ENCODE assay signal across 9 mouse cellular contexts in the genomic region with DNA sequence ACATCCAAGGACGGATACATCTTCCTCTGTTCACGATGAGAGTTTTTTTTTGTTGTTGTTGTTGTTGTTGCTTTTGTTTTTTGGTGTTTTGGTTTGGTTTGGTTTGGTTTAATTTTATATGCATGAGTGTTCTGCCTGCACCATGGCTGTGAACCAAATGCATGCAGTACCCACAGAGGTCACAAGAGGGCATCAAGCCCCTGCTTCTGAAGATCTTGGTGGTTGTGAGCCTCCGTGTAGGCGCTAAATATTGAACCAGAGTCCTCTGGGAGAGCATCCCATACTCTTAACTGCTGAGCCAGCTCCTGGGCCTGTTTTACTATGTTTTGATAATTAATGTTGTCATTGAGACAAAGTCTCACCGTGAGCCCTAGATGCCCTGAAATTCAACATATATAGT. TPM values are rescaled to one million over a fixed set of nuclear protein-coding genes. Genes with fewer than 3 reads are reported as not detected.
DNase-seq lines count a peak whose midpoint lies in the region; ATAC-seq and TF ChIP-seq lines count a peak whose summit lies in the region.
"Had no signal": no experiment of that assay in that cellular context is flagged by ENCODE, and none has a peak within 500 bp of the region (broad histone marks: within the 10 kb centered on the region; RNA-seq: fewer than 3 reads in every experiment).

No protein-coding gene starts in this region.

- no peaks in the 10 kb centered on the region for H3K9me3 ChIP-seq in liver, embryonic 14.5 days (ENCODE audit: control insufficient read depth, low read length)

- intact Hi-C loops in heart, adult 2 months (cut with DNase I) = loop anchor here (5.0 kb wide), 1 partner anchor 277 kb away; no protein-coding TSS in a partner anchor
- intact Hi-C loops in heart, postnatal 25 days (cut with DNase I) = no loop called here

- 51% methylated on average over 5 of the region's 5 CpGs for WGBS in heart, adult 2 months
- 80% methylated on average over 5 of the region's 5 CpGs for WGBS in thymus, adult 2 months
- WGBS in liver, embryonic 14.5 days (ENCODE audit: insufficient replicate concordance) = 45% methylated on average over 5 of the region's 5 CpGs

- DNase-seq in heart, adult 2 months = no peak
- no peak for DNase-seq in heart, postnatal 25 days (ENCODE audit: low spot score)
- DNase-seq in thymus, adult 2 months = peak; percentile 41
- DNase-seq in thymus, adult 18-20 months = no peak
- no peak for DNase-seq in liver, embryonic 14.5 days (ENCODE audit: low read depth in 3 of 3, low spot score in 3 of 3)
- DNase-seq in frontal cortex, postnatal 10 days (ENCODE audit: low spot score in 2 of 2) = no peak
- no peak for DNase-seq in yolk sac, embryonic 10.5 days (ENCODE audit: low spot score)

- H3K9ac ChIP-seq in heart, adult 2 months (ENCODE audit: low read depth, low read length) = no peak overlapping the region
- H3K9ac ChIP-seq in liver, embryonic 14.5 days (replicated peaks) = no peak overlapping the region

- ATAC-seq in liver, embryonic 14.5 days (ENCODE audit: insufficient read depth) = no peak
- no peak for ATAC-seq in granulocyte monocyte progenitor cell, adult 5-6 weeks (replicated peaks; ENCODE audit: poor library complexity, severe bottlenecking)

- no peak for TF ChIP-seq POLR2A in heart, adult 2 months (IDR thresholded peaks at IDR 0.05; ENCODE audit: insufficient read depth, low read depth, low read length)
- no peak for TF ChIP-seq POLR2A in thymus, adult 2 months (IDR thresholded peaks at IDR 0.05; ENCODE audit: control insufficient read depth, extremely low read depth, insufficient read depth, low read length, poor library complexity)

- no peaks in the 10 kb centered on the region for H3K79me2 ChIP-seq in heart, adult 2 months (replicated peaks; ENCODE audit: control insufficient read depth, insufficient read depth, low read length)

- H3K4me1 ChIP-seq in heart, adult 2 months (ENCODE audit: control insufficient read depth, insufficient read depth, low read length) = no peaks in the 10 kb centered on the region
- 0 out of 2 replicates have a peak, but pooled peaks cover 4% of the 10 kb centered on the region for H3K4me1 ChIP-seq in thymus, adult 2 months (replicated peaks; ENCODE audit: control insufficient read depth, insufficient read depth, low read length)
- no peaks in the 10 kb centered on the region for H3K4me1 ChIP-seq in liver, embryonic 14.5 days (replicated peaks; ENCODE audit: control insufficient read depth in 2 of 2, insufficient read depth in 2 of 2, low read length in 1 of 2)

- no peak for TF ChIP-seq EP300 in heart, adult 2 months (IDR thresholded peaks at IDR 0.05; ENCODE audit: insufficient read depth, low read depth, low read length)
- TF ChIP-seq EP300 in liver, embryonic 14.5 days (IDR thresholded peaks at IDR 0.05; ENCODE audit: low read depth) = no peak

- no peaks in the 10 kb centered on the region for H3K27me3 ChIP-seq in heart, adult 2 months (ENCODE audit: control insufficient read depth, insufficient read depth, low read length)
- no peaks in the 10 kb centered on the region for H3K27me3 ChIP-seq in thymus, adult 2 months (ENCODE audit: control insufficient read depth, insufficient read depth, low read length)
- no peaks in the 10 kb centered on the region for H3K27me3 ChIP-seq in liver, embryonic 14.5 days (ENCODE audit: control insufficient read depth, insufficient read depth, low read length)

- peak; percentile 72 for TF ChIP-seq CTCF in heart, adult 2 months (IDR thresholded peaks at IDR 0.05)
- TF ChIP-seq CTCF in thymus, adult 2 months (IDR thresholded peaks at IDR 0.05; ENCODE audit: borderline replicate concordance, control insufficient read depth, extremely low read depth, insufficient read depth, low read length, poor library complexity) = no peak
- peak; percentile 79 for TF ChIP-seq CTCF in liver, embryonic 14.5 days (IDR thresholded peaks at IDR 0.05; ENCODE audit: low read depth)

- no peak overlapping the region for H3K4me2 ChIP-seq in liver, embryonic 14.5 days (ENCODE audit: low read depth)

- no peak overlapping the region for H3K27ac ChIP-seq in heart, adult 2 months
- no peak overlapping the region for H3K27ac ChIP-seq in thymus, adult 2 months (ENCODE audit: control insufficient read depth, insufficient read depth, low read length)
- no peak overlapping the region for H3K27ac ChIP-seq in liver, embryonic 14.5 days
- H3K27ac ChIP-seq: macrophage had no signal

- no peak overlapping the region for H3K4me3 ChIP-seq in heart, adult 2 months
- H3K4me3 ChIP-seq in thymus, adult 2 months (ENCODE audit: control insufficient read depth, insufficient read depth, low read length) = no peak overlapping the region
- H3K4me3 ChIP-seq in liver, embryonic 14.5 days (ENCODE audit: insufficient read depth in 1 of 2, low read depth in 2 of 2, low read length in 2 of 2) = no peak overlapping the region

- no peaks in the 10 kb centered on the region for H3K36me3 ChIP-seq in heart, adult 2 months (ENCODE audit: control insufficient read depth, insufficient read depth, low read length)
- no peaks in the 10 kb centered on the region for H3K36me3 ChIP-seq in thymus, adult 2 months (ENCODE audit: control insufficient read depth, insufficient read depth, low read length)
- H3K36me3 ChIP-seq in liver, embryonic 14.5 days (replicated peaks; ENCODE audit: control insufficient read depth, insufficient read depth, low read depth) = no peaks in the 10 kb centered on the region

RNA-seq across cellular contexts. Expression of gene Ctdspl, which starts 11.0 kb away (rescaled TPM):
- total RNA-seq in heart, adult 2 months (2021) = 1 to 10 TPM; 9.0 to 9.7 TPM
- polyA plus RNA-seq in heart, adult 2 months (2012; rRNA removed) = 8.5 and 9.6 TPM in 2 replicates
- 10 to 100 TPM; 10.1 to 12.7 TPM for total RNA-seq in heart, postnatal 25 days (2021)
- polyA plus RNA-seq in thymus, adult 2 months (2012; rRNA removed) = 9.3 and 10.6 TPM in 2 replicates
- 3.3 and 3.6 TPM in 2 replicates for polyA plus RNA-seq in liver, embryonic 14.5 days (2012; rRNA removed)
- 2.3 and 3.2 TPM in 2 replicates for polyA plus RNA-seq in liver, embryonic 14.5 days (2014; fragmentation: Nextera tagmentation; extraction: Ambion mirVana)
- total RNA-seq in granulocyte monocyte progenitor cell, adult 5-6 weeks (2014; fragmentation: Nextera tagmentation) = 25.4 and 28.7 TPM in 2 replicates
- total RNA-seq in granulocyte monocyte progenitor cell, adult 5-6 weeks (2017) = 6.5 and 7.9 TPM in 2 replicates
